Mouse (Mus musculus) cortical plate, adult 2 months (tissue): ENCODE data around the gene Fgfr2. TPM values are rescaled to one million over a fixed set of nuclear protein-coding genes. Genes with fewer than 3 reads are reported as not detected.

Source experiments
- H3K27ac ChIP-seq: fragments of 200-500 bp; 2 replicates; pipeline ENCODE4 v1.5.1; 2012; ENCODE audit warnings: low read length, control low read depth, inconsistent platforms; ENCODE audit not compliant: insufficient read depth
- H3K4me1 ChIP-seq: fragments of 200-500 bp; 2 replicates; pipeline ENCODE4 v1.6.1; 2011; ENCODE audit warnings: low read length; ENCODE audit not compliant: control insufficient read depth, insufficient read depth
- H3K4me3 ChIP-seq: fragments of 200-500 bp; 2 replicates; pipeline ENCODE4 v1.5.1; 2011; ENCODE audit warnings: mild to moderate bottlenecking, low read length, control low read depth; ENCODE audit not compliant: insufficient read depth
- CTCF ChIP-seq: fragments of 200-500 bp; IDR thresholded peaks from 2 replicates; pipeline ENCODE4 v1.5.1; 2011; ENCODE audit warnings: mild to moderate bottlenecking, control low read depth, low read length; ENCODE audit not compliant: insufficient read depth; ENCODE audit errors: extremely low read depth
- POLR2A ChIP-seq: fragments of 200-500 bp; IDR thresholded peaks from 2 replicates; pipeline ENCODE4 v1.6.1; 2011; ENCODE audit warnings: mild to moderate bottlenecking, low read length, control low read depth; ENCODE audit not compliant: insufficient read depth; ENCODE audit errors: extremely low read depth
- polyA plus RNA-seq: library from polyadenylated mRNA; depleted of rRNA; stranded (reverse); fragments of >200 nt; gene quantifications from 2 replicates; pipeline ENCODE4 v1.2.3, GENCODE M21; 2012

The Fgfr2 gene
- polyA plus RNA-seq, 1 experiment: 50.4 TPM

DNA sequence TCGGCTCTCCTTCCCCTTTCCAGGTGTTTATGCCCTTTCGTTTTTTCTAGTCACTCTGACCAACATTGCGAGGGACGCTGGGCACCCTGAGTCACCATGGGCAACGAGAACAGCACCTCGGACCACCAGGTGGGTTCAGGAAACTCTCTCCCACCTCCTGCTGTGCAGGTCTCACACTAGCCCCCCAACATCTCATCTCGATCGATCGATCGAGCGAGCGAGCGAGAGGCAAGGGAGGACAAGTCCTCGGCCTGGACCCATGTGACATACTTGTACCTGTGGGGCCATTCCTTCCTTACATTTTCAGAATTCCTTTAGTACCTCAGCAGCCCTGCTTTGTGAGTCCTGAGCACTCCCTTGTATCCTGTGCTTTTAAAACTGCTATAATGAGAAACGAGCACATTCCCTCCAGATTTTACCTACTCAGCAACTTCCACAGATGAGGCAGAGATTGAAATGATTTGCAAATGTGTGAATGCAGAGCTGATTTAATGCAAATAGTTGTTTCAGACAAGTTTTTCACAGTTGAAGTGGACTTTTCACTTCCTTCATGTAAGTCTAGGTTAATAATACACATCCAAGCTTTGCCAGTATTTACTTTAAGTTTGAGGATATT is 2545.7 kb downstream of the Fgfr2 start, which contains the start of gene Tacc2:
TSS of gene Tacc2 (plus strand) at position 51 of the 616 bp plus-strand sequence.
- peaks cover 2% of the 10 kb centered on the region; the same call in 1 of the 2 replicates for H3K4me1 ChIP-seq
- no peak within 1 kb of the TSS for H3K27ac ChIP-seq
- TF ChIP-seq CTCF (no peak), POLR2A (no peak)
- no peak within 1 kb of the TSS for H3K4me3 ChIP-seq

DNA sequence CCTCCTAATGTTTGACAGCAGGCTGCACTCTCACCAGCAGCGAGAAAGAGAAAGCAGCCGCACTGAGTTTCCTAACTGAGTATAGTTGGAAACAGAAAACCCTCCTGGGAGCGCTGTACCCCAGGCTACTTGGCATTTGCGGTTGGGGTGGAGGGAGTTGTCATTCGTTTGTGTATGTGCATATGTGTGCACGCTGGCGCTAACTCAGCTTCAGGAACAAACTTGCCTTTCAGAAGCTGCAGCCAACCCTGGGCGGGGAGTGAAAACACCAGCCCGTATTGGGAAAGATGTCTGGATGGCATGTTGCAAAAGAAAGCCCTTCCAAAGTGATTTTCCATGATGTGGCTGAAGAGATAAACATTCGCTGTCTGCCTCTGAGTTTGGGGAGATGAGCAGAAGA is 2546.2 kb downstream of the Fgfr2 start:
- Histone ChIP-seq H3K27ac (no peak overlapping the region), H3K4me3 (no peak overlapping the region)
- TF ChIP-seq POLR2A (no peak), CTCF (no peak)

DNA sequence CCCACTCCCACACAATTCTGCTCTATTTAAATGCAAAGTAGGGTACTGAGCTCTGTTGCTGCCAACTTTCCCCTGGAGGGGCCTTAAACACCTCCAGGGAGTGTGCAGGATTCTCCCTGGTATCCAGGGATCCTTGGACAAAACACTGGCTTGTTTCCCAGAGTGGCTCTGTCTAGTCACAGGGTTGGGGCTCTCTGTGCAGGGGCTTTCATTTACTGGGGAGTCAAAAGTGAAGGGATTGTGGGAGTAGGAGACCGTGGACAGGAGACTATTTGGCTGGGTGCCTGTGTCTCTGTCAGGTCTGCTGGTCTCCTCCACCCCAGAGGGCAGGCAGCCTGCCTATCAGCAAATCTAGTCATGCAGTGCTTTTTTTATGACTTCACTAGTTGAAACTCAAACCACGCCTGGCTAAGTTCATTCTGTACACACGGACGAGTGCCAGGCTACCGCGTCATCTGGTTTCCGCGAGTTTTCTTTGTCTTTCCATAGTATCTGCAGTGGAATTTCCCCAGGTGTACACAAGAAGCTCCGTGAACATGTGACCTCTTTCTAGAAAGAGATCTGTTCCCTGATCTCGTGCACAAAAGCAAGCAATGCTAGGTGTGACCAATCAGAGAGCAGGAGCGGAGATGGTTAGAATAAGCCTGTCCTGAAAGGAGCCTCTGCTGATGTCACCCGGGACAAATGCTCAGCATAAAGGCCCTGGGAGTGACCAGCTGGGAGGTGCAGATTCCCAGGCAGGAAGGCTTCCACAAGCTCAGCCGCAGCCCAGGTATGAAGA is 2548.7 kb downstream of the Fgfr2 start:
- no peak overlapping the region for H3K4me3 ChIP-seq
- peaks cover 2% of the 10 kb centered on the region; the same call in 1 of the 2 replicates for H3K4me1 ChIP-seq
- no peak overlapping the region for H3K27ac ChIP-seq
- TF ChIP-seq CTCF (no peak), POLR2A (no peak)

More for the DNA sequence above, 2546.2 kb downstream of the Fgfr2 start:
- peaks cover 2% of the 10 kb centered on the region; the same call in 1 of the 2 replicates for H3K4me1 ChIP-seq

DNA sequence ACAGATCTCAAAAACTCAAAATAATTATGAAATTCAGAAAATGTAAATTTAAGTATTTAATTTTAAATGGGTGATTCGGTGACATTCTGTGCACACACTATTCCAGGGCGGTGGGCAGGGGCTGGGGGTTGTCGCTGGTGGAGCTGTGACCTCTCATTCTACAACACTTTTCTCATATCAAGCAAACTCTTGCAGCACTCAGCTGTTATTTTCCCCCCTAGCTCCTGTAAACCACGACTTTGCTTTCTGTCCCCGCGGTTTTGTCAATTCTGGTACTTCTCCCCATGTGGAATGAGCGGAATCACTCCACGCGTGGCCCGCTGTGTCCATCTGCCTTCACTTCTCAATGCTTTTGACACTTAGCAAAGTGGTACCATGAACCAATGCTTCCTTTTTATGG is 2549.4 kb downstream of the Fgfr2 start:
- peaks cover 2% of the 10 kb centered on the region; the same call in 1 of the 2 replicates for H3K4me1 ChIP-seq
- TF ChIP-seq CTCF: no peak
- no peak for TF ChIP-seq POLR2A
- no peak overlapping the region for H3K27ac ChIP-seq
- no peak overlapping the region for H3K4me3 ChIP-seq

DNA sequence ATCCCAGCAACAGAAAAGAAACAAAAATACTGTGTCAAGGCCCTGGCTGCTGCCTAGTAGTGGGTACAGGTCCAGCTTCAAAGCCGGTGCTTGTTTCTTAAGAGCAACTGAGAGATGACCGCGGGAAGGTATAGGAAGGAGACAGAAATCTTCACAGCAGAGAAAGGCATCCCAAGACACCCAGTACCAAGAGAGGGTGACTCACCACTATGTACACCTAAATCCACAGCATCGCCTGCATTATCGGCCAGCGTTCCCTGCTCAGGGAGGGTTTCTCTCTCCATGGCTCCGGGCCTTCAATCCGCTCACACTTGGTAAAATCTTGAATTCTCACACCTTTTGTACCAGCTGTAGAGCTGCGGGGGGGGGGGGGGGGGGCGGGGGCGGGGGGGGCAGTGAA is 2550.3 kb downstream of the Fgfr2 start, which contains the start of gene Nsmce4a:
TSS of gene Nsmce4a (minus strand) at position 298 of the 400 bp plus-strand sequence.
- Histone ChIP-seq H3K27ac (no peak within 1 kb of the TSS), H3K4me1 (peaks cover 2% of the 10 kb centered on the region; the same call in 1 of the 2 replicates), H3K4me3 (no peak within 1 kb of the TSS)
- TF ChIP-seq POLR2A: no peak
- TF ChIP-seq CTCF: no peak

DNA sequence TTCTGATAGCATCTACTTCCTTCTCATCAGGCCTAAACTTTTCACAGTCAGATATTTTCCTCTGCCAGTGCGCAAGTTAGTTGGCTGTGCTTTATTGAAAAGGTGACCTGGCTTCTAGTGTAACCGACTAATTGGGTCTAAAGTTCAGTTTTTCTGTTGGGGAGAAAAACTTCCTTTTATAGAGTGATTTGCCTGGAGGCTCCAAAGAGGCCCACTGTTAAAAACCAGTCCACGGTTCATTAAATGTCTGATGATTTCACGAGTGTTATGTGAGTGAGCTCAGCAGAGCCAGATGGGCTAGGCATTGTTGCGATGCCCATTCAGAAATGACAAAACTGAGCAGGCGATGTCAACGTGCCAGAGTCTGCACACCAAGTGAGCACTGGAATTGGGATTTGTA is 2552.7 kb downstream of the Fgfr2 start:
- TF ChIP-seq POLR2A (no peak), CTCF (no peak)

DNA sequence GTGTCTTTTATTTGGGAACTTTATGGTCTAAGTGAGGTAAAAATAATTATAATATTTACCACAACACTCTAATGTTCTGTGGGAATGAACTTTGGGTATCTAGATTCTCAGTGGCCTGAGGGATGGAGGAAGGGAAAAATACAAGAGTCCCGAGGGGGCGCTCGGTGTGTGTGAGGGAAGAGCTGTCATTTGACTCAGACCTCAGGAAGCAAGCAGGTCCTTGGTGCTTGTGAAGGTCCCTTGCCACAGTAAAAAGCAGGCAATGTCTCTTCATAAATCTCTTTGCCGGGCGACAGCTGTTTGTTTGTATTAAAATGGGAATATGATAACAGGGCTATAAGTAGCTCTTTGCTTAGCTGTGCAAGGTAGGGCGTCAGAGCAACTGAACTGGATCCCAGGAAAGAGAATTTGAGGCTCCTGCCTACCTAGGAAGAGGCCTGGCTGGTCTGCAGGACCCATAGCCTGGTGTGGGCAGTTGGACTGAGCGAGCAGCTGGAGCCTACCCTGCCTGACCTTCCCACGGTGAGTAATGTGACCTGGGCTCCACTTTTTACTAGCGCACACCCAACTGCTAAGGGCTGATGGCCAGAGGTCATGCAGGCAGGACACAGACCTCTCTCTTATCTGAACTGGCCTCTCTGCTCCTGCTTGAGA is 2554.2 kb downstream of the Fgfr2 start:
- Histone ChIP-seq H3K4me1 (no peaks in the 10 kb centered on the region), H3K4me3 (no peak overlapping the region), H3K27ac (no peak overlapping the region)
- TF ChIP-seq POLR2A: no peak
- TF ChIP-seq CTCF: no peak

More for the DNA sequence above, 2552.7 kb downstream of the Fgfr2 start:
- H3K4me1 ChIP-seq: no peaks in the 10 kb centered on the region
- no peak overlapping the region for H3K27ac ChIP-seq
- no peak overlapping the region for H3K4me3 ChIP-seq

DNA sequence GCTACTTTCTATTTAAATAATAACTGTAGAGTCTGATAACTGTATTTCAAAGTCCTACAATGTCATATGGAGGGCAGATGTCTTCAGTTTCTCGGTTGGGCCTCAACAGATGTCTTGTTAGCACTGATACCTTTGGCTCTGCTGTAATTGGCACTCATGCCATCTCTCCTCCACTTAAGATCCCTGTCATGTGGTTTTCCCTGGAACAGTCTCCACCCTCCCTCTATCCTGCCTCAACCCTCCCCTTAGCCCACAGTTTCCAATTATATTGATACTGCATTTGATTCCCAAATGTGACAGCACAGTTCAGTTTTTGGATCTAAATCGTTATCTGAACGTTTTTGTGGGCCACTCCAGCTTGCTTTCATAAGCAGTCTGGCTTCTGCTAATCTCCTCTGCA is 2558.6 kb downstream of the Fgfr2 start:
- no peaks in the 10 kb centered on the region for H3K4me1 ChIP-seq
- no peak overlapping the region for H3K27ac ChIP-seq
- no peak for TF ChIP-seq POLR2A
- no peak for TF ChIP-seq CTCF
- no peak overlapping the region for H3K4me3 ChIP-seq

DNA sequence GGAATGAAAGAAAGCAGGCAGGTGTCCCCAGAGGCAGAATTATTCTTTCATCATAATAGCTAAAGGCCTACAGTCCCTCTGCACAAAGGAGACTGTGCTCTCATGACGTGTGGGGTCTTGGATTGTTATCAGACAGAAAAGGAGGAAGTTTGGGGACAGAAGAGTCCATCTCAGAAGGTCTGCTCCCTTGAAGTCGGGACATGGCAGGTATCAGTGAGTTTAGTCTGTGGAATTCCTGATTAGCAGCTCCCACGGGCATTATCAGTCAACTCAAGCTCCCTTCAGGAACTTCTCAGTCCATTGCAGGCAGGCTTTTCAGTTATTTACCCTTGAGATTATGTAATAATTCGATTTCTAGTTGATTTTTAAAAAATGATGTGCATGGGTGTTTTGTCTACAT is 2559.3 kb downstream of the Fgfr2 start:
- no peak for TF ChIP-seq POLR2A
- TF ChIP-seq CTCF: no peak
- Histone ChIP-seq H3K4me3 (no peak overlapping the region), H3K27ac (no peak overlapping the region), H3K4me1 (no peaks in the 10 kb centered on the region)

DNA sequence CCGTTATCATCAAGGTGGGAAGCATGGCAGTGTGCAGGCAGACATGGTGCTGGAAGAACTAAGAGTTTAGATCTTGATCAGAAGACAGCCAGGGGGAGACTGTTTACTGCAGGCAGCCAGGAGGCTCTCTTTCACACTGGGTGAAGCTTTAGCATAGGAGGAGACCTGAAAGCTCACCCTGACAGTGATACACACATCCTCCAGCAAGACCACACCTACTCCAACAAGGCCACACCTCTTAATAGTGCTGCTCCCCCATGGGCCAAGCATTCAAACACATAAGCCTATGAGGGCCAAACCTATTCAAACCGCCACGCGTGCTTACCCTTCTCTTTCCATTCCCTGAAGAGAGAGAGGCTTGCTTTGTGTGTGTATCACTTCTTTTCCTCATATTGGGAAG is 2559.9 kb downstream of the Fgfr2 start:
- no peaks in the 10 kb centered on the region for H3K4me1 ChIP-seq
- no peak overlapping the region for H3K4me3 ChIP-seq
- H3K27ac ChIP-seq: no peak overlapping the region
- no peak for TF ChIP-seq POLR2A
- no peak for TF ChIP-seq CTCF
